ENCODE assay signal across 20 mouse cellular contexts in genomic region chr4:138578406-138578805, GRCm38 (mm10). TPM values are rescaled to one million over a fixed set of nuclear protein-coding genes. Genes with fewer than 3 reads are reported as not detected.
"Had no signal": no experiment of that assay in that cellular context is flagged by ENCODE, and none has a peak within 500 bp of the region (broad histone marks: within the 10 kb centered on the region; RNA-seq: fewer than 3 reads in every experiment).

No protein-coding gene starts in this region.

- H3K4me1 ChIP-seq: limb, embryonic 15.5 days; megakaryocyte, embryonic 14.5 days had no signal

- H3K4me3 ChIP-seq: left cerebral cortex, adult 2 months; limb, embryonic 12.5 days; limb, embryonic 15.5 days; megakaryocyte, embryonic 14.5 days; midbrain, embryonic 10.5 days had no signal

- DNase-seq: kidney, adult 11 months; kidney, adult 9 months; kidney, postnatal 25 days; layer of hippocampus, postnatal 36 days; liver, postnatal 0 days; midbrain, embryonic 14.5 days; right cerebral cortex, adult 18-20 months; right cerebral cortex, postnatal 14 days; right cerebral cortex, postnatal 4 days; thymus, adult 2 months; thymus, postnatal 14 days; thymus, postnatal 4 days had no signal

- H3K9me3 ChIP-seq: limb, embryonic 12.5 days; limb, embryonic 15.5 days; megakaryocyte, embryonic 14.5 days; midbrain, embryonic 10.5 days had no signal

- H3K27me3 ChIP-seq: limb, embryonic 15.5 days had no signal

- H3K36me3 ChIP-seq: limb, embryonic 12.5 days; limb, embryonic 15.5 days; midbrain, embryonic 10.5 days had no signal

- H3K27ac ChIP-seq: left cerebral cortex, adult 2 months; limb, embryonic 12.5 days; limb, embryonic 15.5 days; liver, embryonic 14.5 days; midbrain, embryonic 10.5 days; stomach, postnatal 0 days had no signal

- H3K9ac ChIP-seq: limb, embryonic 12.5 days; limb, embryonic 15.5 days; liver, embryonic 14.5 days; liver, postnatal 0 days had no signal

- H3K4me2 ChIP-seq: limb, embryonic 12.5 days; limb, embryonic 15.5 days; liver, embryonic 11.5 days had no signal

- ATAC-seq: liver, postnatal 0 days had no signal

RNA-seq across cellular contexts. Expression of gene Vwa5b1, which starts 57.3 kb away (rescaled TPM):
- polyA plus RNA-seq: liver, embryonic 11.5 days; liver, embryonic 14.5 days; liver, postnatal 0 days had no signal
